Mouse (Mus musculus) inflammation-experienced regulatory T-cells, adult 6 months (primary cell): Measurements from ENCODE around the gene Neurog1. TPM values are rescaled to one million over a fixed set of nuclear protein-coding genes. Genes with fewer than 3 reads are reported as not detected.

Experiments
- ATAC-seq: one replicate; pipeline ENCODE4 v1.8.0; 2017
- polyA plus RNA-seq, 3 experiments: library from polyadenylated mRNA; unstranded; fragments of 100-300 nt; shearing (Covaris generic); gene quantifications; one replicate each; pipeline ENCODE4 v1.2.1; 2017

Gene Neurog1
- polyA plus RNA-seq: not detected

DNA sequence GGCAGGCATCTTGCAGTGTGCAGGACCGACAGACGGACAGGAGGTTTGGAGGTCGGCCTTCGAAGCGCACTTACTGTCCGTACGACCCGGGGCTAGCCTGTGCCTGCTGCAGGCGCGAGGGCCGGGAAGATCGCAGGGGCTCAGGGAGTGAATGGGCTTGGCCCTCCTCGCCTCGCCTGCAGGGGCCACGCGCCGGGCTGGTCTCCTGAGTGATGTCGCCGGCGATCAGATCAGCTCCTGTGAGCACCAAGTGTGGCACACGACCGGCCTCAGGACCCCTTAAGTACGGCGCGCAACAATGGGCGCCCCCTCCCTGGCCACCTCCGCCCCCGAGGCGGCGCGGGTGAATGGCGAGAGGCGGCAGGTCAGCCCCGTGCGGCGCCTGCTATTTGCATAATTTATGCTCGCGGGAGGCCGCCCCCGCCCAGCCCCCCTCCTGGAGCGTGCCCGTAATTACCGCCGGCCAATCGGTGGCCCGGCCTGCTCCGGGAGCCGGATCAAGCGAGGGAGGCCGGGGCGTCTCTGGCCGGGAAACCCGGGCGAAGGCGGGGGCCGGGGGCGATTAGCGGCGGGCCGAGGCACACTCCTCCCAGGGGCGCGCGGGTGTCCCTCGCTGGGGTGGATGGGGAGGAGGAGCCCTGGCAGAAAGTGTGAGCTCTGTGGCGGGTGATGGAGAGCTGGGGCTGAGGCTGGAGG lies at the start of gene Neurog1:
TSS of gene Neurog1 (minus strand) at position 240 of the 696 bp plus-strand sequence.
- ATAC-seq: no peak

DNA sequence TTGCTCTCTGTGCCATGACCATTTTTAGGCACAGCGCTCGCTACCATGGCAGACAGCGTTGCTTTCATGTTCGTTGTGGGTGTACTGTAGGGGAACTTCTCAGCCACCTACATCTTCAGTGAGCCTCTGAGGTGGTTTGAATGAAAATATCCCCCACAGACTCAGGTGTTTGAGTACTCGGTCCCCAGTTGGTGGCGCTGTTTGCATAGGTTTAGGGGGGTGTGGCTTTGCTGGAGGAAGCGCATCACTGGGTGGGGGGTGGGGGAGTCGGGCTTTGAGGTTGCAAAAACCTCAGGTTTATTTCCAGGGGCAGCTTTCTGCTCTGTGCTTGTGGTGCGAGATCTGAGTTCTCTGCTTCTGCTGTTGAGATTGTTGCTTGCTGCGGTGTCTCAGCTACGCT lies 47.4 kb upstream of the Neurog1 start:
- no peak for ATAC-seq

DNA sequence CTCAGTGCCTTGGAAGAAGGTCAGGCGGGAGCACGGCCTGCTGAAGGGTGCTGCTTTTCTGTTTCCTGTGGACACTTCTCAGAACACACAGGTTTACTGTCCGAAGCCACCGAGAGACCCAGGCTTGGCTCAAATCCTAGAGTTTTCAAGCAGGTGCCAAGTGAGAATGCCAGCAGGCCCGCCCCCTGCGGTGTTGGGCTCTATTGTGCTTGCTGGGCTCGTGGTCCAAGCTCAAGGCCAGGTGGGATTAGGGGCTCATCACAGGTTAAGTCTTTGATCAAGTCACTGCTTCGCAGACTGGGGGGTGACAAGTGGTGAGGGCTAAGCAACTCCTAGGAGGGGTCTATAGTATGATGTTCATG lies 44.7 kb upstream of the Neurog1 start:
- ATAC-seq: no peak

DNA sequence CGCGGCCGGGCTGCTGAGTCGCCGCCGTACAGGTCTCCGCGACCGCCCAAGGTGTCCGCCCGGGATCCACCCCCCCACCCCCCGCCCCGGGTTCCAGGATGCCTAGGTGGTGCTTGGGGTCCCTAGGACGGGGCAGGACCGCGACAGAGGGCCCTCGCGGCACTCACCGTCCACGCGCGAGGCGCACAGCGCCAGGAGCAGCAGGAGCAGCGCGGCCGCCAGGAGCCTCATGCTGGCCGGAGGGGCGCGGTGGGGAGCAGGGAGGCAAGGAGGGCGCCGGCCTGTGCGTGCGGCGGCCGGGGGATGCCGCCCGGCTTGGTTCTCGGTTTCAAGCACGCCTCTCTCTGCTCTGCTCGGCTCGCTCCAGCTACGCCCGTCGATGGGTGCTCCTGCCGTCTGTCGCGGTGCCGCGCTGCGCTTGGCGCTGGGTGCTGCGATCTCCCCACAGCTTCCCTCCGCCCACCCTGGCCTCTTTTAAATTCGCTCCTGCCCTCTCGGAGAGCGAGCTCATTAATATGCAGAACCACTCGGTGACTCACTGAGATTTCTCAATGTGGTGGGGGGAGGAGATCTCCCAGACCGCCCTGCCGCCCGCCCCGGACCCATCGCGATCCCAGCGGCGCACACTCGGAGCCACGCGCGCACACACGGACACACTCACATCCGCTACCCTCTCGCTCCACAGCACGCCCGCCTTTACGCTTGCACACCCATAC lies 44.1 kb upstream of the Neurog1 start, which contains the start of gene Cxcl14:
TSS of gene Cxcl14 (minus strand) at position 609 of the 716 bp plus-strand sequence.
- no peak for ATAC-seq

DNA sequence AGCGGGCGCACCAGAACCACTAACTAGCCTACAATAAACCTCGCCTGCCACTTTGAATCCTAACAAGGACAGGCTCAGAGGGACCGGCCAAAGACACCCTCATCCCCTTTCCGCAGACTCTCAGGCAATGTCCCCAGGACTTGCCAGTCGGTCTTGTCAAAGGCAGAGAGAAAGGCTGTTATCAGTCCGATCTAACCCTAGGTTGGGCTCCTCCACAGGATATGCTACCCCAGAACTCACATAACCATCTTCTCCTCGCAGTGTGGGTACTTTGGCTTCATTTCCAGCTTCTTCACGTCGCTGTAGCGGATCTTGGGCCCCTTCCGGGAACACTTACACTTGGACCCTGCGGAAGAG lies 43.6 kb upstream of the Neurog1 start:
- no peak for ATAC-seq

DNA sequence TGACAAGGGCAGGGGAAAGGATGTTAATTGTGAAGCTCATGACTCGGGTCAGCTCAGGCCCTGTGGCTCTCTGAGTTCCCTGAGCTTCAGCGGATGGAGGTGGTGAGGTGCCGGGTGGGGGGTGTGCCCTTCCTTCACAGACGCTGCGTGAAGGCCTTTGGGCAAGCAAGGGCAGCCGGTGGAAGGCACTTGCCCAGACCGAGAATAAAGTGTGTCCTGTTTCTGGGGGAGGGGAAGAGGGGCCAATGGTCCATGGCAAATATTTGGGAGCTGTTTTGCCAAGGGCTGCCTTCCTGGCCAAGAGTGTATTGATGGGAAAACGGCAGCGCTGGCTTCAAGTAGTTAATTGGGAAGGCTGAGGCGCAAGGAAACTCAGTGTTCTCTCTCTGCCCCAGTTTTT lies 42.9 kb upstream of the Neurog1 start:
- no peak for ATAC-seq

DNA sequence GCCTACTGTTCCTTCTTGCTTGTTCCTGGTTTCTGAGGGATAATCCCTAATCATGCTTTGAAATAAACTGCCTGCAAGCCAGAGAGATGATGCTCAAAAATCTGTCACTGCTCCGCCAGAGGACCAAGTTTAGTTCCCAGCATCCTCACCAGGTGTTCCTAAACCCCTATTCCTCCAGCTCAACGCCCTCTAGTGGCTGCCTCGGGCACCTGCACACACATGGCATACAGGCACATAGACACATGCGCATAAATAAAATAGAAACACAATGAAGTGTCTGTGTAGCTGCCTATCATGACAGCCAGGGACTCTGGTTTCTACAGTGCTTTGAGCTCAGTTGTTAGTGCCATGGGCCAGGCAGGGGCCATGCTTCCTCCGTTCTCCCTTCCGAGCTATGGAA lies 38.0 kb upstream of the Neurog1 start:
- ATAC-seq: no peak

DNA sequence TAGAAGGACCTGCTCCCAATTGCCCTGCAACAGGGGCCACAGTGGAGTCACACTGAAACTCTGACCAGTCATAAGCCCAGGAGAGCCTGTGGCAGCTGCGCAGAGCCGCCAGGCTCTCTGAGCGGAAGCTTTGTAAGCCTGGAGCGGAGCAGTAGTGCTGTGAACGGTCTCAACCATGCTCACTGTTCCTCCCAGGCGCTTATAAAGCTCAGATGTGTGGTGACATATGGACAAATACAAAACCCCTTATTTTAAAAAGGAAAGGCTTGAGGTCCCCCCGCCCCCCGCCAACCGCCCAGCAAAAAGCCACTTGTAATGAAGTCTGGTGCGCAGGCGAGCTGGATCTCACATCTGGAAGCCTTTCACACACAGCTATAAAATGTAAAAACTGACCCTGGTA lies 37.3 kb upstream of the Neurog1 start:
- ATAC-seq: no peak

DNA sequence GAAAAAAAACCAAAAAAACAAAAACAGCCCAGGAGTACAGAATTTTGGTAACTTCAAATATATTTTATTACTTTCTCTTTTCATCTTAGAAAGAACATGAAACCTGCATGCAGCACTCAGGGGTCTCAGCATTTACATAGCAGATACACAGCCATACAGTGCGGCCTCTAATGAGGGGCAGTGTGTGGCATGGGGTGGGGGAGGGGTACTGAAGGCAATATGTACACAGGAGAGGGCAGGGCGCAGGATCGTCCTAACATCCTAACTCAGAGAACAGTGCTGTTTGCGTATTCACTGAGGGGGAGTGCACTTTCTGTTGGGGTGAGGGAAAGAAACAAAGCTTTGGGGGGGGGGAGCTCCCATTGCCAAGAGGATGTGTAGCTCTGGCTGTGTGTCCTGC lies 36.6 kb upstream of the Neurog1 start:
- ATAC-seq: no peak

DNA sequence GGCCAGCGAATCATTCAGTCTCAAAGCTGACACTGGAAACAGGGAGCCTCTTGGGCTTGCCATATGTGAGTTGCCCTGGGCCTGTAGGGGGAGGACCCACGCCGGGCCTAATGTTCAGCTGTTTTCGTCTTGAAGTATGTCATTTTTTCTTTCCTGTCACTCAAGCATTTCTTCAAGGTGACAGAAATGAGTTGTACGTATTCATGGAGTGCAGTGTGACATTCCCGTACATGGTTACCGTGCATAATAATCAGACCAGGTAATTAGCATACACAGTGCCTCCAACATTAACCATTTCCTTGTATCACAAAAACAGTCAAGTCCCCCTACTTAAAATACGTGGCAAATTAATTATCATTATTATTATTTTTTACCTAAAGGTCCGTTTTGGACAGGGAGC lies 35.1 kb upstream of the Neurog1 start:
- no peak for ATAC-seq

DNA sequence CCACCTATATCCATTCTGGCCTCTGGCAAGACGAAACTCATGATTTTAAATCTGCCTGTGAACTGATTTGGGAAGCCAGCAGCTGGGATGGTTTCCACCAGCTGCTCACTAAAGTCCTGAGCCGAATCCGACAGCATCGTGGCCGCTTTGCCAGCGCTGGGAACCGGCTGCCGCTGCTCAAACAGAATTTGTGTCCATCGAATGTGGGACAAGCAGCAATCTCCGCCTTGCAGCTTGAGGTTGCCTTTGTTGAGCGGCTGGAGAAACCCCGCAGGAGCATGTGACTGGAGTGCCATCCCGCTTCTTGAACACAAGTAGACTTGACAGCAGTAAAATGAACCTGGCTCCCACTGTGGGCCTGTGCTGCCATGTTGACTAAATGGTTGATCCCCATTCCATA lies 31.4 kb upstream of the Neurog1 start:
- ATAC-seq: no peak

DNA sequence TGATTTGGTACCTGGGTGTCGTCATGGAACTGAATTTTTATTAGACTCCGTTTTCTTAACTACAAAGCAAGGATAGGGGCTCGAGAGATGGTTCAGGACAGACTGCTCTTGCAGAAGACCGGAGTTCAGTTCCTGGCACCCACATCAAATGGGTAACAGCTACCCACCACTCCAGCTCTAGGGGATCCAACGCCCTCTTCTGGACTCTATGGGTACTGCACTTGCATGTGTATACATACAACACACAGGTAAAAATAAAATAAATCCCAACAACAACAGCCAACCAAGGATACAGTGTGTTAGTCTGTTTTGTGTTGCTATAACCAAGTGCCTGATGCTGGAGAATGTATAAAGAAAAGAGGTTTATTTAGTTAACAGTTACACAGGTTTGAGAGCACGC lies 28.4 kb upstream of the Neurog1 start:
- ATAC-seq: no peak

DNA sequence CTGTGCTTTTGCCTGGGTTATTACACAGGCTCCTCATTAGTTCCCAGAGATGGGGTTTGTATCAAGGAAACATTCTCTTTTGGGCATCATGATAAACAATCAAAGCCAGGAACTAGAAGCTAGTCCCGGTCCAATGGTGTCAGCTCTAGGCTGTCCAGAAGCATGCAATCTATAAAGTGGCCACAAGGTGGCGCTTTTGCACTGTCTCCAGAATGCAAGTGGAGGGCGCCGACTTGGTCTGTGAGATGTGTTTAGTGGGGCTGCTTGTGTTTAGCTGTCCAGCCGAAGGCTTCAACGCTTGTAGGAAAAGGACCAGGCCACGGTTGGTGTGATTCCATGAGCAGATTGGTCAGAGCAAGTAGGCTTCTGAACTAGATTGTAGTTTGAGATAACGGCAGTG lies 27.5 kb upstream of the Neurog1 start:
- ATAC-seq: no peak

DNA sequence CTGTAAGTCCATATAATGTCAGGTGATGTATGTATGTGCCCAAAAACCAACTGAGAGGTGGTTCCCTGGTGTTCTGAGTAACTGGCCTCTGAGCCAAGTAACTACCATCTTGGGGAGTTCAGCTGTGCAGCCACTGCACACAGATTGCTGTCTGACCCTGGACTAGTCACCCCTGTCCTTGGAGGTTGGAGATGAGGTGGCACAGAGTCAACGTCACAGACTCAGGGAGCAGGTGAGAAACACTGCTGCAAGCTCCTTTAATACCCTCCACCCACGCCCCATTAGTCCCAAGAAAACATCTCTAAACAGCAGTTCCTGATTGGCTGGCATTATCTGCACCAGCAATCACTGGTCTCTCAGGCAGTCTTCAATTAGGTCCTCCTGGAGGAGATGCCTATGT lies 23.2 kb upstream of the Neurog1 start:
- ATAC-seq: no peak

DNA sequence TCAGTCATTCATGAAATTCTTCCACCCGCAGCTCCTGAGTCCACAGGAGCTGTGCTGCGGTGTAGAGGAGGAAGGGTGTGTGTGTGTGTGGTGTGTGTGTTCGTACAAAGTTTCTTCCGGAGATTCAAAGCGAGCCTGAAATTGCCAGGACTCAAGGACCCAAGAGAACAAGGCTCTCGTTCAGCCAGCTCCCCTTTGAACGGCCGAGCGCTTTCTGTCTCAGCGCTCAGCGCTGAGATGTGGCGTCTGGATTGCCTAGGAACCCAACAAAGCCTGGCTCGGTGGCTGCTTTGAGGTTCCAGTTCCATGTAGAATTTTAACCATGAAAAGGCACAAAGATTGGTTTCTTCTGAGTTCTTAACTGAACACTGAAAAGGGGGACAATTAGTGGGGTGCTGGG lies 18.2 kb upstream of the Neurog1 start:
- ATAC-seq: no peak

DNA sequence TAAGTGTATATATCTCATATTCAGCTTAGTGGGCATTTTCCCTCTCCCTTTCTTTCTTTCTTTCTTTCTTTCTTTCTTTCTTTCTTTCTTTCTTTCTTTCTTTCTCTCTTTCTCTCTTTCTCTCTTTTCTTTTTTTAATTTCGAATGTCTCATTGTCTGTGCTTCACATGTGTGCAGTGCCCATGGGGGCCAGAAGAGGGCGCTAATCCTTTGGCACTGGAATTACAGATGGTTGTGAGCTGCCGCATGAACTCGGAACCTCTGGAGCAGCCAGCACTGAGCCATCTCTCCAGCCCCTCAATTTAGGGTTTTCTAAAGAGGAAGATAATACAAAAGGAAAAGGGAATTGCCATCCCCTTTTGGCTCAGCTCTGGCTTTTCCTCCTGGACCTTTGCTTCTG lies 15.4 kb upstream of the Neurog1 start:
- no peak for ATAC-seq

DNA sequence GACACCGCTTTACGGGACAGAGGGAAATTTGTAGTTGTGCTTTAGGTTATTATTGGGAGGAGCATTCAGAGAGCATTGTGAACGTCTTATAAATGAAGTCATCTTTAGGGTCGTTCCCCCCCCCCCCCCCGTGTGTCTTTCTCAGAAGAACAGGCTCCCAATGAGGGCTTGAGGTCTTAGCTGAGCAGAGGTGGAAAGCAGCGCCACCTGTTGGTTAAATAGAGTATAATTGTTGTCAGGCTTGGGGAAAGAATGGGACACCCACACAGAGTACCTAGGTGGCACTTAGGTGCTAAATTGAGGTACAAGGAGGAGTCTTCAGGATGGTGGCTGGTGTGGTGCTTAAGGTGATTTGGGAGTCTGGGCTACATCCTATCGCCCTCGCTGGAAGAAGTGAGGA lies 14.5 kb upstream of the Neurog1 start:
- ATAC-seq: no peak

DNA sequence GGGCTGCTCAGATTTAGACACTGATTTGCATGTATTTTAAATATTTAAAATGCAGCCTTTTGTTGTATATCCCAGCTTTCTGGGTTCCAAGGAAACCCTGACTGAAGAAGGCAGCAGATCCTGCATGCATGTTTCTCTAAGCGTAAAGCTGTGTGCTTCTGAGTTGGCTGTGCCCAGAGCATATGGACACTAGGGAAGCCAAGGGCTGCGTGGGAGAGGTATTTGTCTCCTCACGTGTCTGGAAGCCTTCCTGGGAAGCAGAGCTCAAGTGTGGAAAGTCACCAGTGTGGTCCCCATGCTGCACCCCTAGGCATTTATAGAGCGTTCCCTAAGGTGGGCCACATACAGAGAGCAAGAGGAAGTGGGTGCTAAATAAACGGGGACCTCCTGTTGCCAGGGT lies 13.7 kb upstream of the Neurog1 start:
- ATAC-seq: no peak

DNA sequence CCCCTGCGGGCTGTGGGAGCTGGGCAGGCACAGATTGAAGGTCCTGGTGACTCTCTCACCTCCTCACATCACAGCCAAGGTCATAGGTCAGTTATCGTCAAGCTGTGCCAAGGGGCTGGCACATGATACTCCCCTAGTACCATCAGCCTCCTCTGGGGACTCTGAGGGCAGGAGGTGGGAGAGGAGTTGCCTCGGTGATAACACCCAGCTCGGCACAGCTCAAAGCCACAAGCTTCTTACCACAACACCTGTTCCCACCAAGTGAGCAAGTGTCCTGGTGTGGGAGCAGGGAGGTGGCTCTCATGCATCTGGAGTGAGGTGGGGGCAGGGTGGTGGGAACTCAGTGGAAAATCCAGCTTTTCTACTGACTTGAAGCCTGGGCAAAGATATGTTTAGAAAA lies 10.3 kb upstream of the Neurog1 start:
- no peak for ATAC-seq

DNA sequence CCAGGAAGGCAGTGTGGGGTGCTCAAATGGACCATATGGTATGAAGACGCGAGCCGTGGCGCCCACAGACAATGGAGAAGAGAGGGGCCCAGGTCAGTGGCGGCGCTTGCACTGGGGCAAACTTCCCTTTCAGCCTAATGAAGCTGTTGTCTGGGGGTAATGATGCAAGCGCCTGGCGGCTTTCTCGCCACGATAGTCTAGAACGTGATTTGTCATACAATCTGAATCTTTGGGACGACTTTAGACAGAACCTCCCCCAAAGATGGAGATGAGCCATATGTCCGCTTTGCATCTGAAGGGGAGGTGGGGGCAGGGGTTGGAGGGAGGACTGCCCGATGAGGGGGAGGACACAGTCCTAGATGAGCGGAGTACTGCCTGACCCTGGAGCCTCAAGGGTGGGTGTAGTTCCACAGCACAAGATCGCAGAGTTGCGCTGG lies 8.4 kb upstream of the Neurog1 start:
- no peak for ATAC-seq

DNA sequence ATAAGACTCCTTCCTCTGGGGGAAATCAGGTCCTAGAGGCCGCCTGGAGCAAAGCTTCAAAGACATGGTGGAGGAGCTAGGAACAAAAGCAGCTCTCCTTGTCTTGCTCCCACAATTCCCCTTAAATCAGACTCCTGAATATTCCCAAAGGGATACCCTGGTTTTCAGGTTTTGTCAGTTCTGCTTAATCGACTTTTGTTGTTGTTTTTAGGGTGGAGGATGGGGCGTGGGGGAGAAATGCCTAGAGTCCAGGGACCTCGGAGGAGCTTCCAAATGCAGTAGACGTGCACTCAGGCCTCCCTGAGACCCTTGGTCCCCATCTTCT lies 7.9 kb upstream of the Neurog1 start:
- no peak for ATAC-seq

DNA sequence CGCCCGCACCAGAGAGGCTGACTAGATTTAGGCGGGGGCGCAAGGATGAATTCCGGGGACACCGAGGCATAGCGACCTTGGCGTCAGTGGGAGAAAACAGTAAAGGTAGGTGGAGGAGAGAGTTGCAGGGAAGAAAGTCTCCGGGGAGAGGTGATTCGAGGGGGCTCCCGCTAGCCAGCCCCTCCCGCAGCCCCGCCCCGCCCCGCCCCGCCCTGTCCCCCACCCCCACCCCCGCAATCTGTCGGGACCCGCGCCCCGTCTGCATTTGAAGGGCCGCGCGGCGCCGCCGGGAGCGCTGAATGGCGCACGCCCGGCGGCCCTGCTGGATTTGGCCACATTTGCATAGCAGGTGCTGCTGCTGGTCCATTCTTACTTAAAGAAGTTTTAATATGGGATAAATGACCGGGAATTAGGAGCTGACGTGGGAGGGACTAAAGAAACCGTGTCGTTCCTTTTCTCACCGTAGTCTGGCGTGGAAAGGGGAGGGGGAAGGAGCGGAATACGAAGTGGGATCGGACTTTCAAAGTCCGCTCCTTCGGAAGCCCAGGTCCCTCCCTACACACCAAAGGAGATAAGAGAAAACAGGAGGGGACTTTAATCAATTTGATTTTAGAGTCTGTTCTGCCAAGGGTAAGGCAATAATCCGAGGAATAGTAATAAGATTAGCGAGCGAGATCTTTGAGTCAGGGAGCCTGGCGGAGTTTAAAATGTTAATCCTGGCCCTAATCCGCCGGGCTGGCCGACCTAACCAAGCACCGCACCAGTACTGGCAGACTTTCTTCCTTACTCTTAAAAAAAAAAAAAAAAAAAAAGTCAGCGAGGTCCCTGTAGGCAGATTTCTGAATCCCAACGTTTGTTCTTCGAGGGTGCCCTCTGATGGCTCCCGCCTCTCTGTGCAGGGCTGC lies 7.3 kb upstream of the Neurog1 start:
- ATAC-seq: no peak

DNA sequence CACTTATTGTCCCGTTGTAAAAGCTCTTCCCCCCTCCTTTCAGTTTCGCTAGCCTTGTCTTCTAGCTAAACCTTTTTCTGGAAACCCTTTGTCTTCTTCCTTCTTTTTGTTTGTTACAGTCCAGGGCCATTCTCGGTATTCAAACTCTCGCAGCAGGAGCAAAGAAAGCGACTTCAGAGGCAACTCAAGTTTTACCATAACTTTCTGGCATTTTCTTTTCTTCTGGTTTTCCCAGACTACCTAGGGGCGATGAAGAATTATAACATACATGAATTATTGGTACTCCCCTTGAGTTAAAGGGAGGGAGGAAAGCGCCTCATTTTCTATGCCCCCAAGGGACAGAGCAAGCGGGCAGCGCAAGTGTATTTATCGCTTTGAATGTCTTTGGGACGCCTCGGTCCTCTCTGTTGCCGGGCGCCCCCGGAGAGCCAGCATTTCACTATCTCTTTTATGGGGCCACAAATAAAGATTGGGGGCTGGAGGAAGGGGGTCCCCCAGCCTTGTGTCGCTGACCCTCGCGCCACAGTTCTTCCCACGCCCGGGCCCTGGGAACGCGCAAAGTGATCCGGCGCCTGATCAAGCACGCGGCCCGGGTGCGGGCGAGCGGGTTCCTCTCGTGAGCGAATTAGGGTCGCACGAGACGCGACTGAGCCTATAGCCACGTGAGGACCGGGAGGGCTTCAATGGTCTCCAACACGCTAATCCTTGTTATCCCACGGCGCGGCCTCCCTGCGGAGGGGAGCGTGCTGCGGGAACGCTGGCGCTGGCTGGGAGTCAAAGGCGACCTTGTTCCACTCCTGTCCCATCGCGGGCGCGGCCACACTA lies 6.4 kb upstream of the Neurog1 start:
- no peak for ATAC-seq
